In genomic region chr1:191089355-191089754, GRCm38 (mm10) we compare ENCODE assay signal across 43 mouse cellular contexts. TPM values are rescaled to one million over a fixed set of nuclear protein-coding genes. Genes with fewer than 3 reads are reported as not detected.
"Had no signal": no experiment of that assay in that cellular context is flagged by ENCODE, and none has a peak within 500 bp of the region (broad histone marks: within the 10 kb centered on the region; RNA-seq: fewer than 3 reads in every experiment).

No protein-coding gene starts in this region.

- H3K36me3 ChIP-seq: heart, embryonic 15.5 days; hindbrain, embryonic 13.5 days; hindbrain, embryonic 15.5 days had no signal

- H3K4me3 ChIP-seq: heart, adult 2 months; heart, embryonic 10.5 days; heart, embryonic 12.5 days; heart, embryonic 15.5 days; hindbrain, embryonic 13.5 days; hindbrain, embryonic 15.5 days; kidney, embryonic 15.5 days; limb, embryonic 13.5 days; limb, embryonic 15.5 days; liver, embryonic 12.5 days had no signal

- H3K4me2 ChIP-seq: heart, embryonic 12.5 days; heart, embryonic 15.5 days; hindbrain, embryonic 13.5 days; hindbrain, embryonic 15.5 days; kidney, embryonic 15.5 days; limb, embryonic 13.5 days; limb, embryonic 15.5 days; liver, embryonic 12.5 days had no signal

- H3K27me3 ChIP-seq: heart, embryonic 15.5 days; hindbrain, embryonic 15.5 days; kidney, embryonic 15.5 days; limb, embryonic 13.5 days; limb, embryonic 15.5 days had no signal

- ATAC-seq: hindbrain, postnatal 0 days; liver, embryonic 12.5 days had no signal

- H3K27ac ChIP-seq: heart, adult 2 months; heart, embryonic 10.5 days; heart, embryonic 15.5 days; hindbrain, embryonic 13.5 days; hindbrain, embryonic 15.5 days; hindbrain, postnatal 0 days; kidney, embryonic 15.5 days; kidney, postnatal 0 days; limb, embryonic 13.5 days; limb, embryonic 15.5 days; liver, embryonic 12.5 days; liver, embryonic 14.5 days had no signal

- DNase-seq: gastrocnemius, postnatal 14 days; gastrocnemius, postnatal 36 days; heart, adult 11 months; heart, adult 2 months; heart, postnatal 14 days; heart, postnatal 36 days; kidney, adult 11 months; kidney, adult 2 months; kidney, adult 9 months; kidney, postnatal 14 days; kidney, postnatal 36 days; layer of hippocampus, adult 9-11 months; layer of hippocampus, postnatal 36 days; left cerebral cortex, postnatal 4 days had no signal

- H3K9me3 ChIP-seq: heart, embryonic 10.5 days; heart, embryonic 12.5 days; heart, embryonic 15.5 days; hindbrain, embryonic 13.5 days; hindbrain, embryonic 15.5 days; kidney, embryonic 15.5 days; limb, embryonic 13.5 days; limb, embryonic 15.5 days; liver, embryonic 12.5 days had no signal

- H3K4me1 ChIP-seq: hindbrain, embryonic 13.5 days; hindbrain, embryonic 15.5 days; limb, embryonic 13.5 days had no signal

- H3K9ac ChIP-seq: heart, embryonic 12.5 days; heart, embryonic 15.5 days; hindbrain, embryonic 13.5 days; hindbrain, embryonic 15.5 days; kidney, embryonic 15.5 days; limb, embryonic 13.5 days; limb, embryonic 15.5 days; liver, embryonic 12.5 days; liver, embryonic 14.5 days had no signal

RNA-seq across cellular contexts. Expression of gene Batf3, which starts 8.3 kb away (rescaled TPM):
- total RNA-seq: gastrocnemius, adult 18-20 months; gastrocnemius, adult 8-10 months; gastrocnemius, postnatal 36 days; heart, postnatal 14 days; hematopoietic stem cell, adult 5-6 weeks; layer of hippocampus, postnatal 14 days had no signal

RNA-seq across cellular contexts. Expression of gene Spata45, which starts 52.9 kb away (rescaled TPM):
- total RNA-seq: gastrocnemius, adult 18-20 months; gastrocnemius, adult 8-10 months; gastrocnemius, postnatal 14 days; gastrocnemius, postnatal 36 days; heart, adult 2 months; heart, postnatal 14 days; heart, postnatal 36 days; hematopoietic stem cell, adult 5-6 weeks; hindbrain, postnatal 0 days; layer of hippocampus, adult 18-20 months; layer of hippocampus, adult 8-10 months; layer of hippocampus, postnatal 14 days; layer of hippocampus, postnatal 36 days; left cerebral cortex, adult 18-20 months; left cerebral cortex, adult 8-10 months; left cerebral cortex, postnatal 10 days; left cerebral cortex, postnatal 25 days; left cerebral cortex, postnatal 4 days; liver, adult 2 months had no signal
- polyA plus RNA-seq: gonadal fat pad, adult 2 months; heart, adult 2 months; heart, embryonic 10.5 days; heart, embryonic 12.5 days; heart, embryonic 15.5 days; heart, postnatal 0 days; hindbrain, embryonic 11.5 days; hindbrain, embryonic 13.5 days; hindbrain, embryonic 15.5 days; hindbrain, postnatal 0 days; intestine, embryonic 14.5 days; kidney, adult 2 months; kidney, embryonic 15.5 days; kidney, postnatal 0 days; large intestine, adult 2 months; limb, embryonic 11.5 days; limb, embryonic 13.5 days; limb, embryonic 15.5 days; liver, adult 2 months; liver, embryonic 12.5 days; liver, embryonic 14.5 days had no signal
